Mouse (Mus musculus): ENCODE data around the gene Ttc30a1.

The Ttc30a1 gene

DNA sequence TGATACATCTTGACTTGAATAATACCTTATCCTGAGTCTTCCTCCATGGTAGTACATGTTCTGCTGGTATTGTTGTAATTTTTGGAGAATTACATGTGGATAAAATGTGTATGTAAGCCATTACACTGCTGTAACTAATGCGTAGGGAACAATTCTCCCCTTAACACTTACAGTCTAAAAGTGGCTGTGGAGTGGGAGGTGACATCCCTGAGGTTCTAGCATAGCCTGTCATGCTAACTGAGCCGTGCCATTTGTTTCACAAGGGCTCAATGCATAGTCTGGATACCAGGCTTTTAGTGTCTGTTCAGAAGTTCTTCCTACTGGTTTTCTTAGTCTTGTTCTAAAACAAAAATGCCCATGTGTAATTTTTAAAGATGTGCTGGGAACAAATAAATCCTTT is 50.8 kb downstream of the Ttc30a1 start:
- WGBS = 58% methylated on average over 2 of the region's 2 CpGs

DNA sequence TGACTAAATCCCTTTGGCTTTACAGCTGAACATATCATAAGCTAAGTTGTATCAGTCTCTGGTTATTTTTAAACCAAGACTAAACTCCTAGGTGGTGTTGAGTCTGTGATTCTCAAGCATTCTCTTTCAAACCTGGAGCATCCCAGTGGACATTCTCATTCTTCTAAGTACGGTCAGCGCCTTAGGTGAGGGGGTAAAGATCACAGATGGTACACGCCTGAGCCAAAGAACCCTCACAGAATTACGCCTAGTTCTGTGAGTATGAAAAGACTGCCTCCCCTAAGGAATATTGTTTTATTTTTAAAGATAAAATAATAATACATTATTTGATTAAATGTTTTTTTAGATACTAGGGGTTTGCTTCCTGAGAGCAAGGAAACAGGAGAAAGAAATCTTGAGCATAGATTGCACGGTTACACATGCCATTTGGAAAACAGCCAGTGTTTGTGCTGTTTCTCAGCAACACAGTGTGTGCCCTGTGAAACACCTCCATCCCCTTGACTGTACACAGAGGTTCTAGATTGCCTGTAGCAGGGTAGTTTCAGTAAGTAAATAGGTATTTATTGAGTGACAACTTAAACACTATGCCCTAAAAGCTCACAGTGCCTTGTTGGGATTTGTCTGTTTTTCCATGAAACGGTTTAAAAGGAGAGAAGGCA is 51.9 kb downstream of the Ttc30a1 start:
- 83% methylated on average over 6 of the region's 6 CpGs for WGBS

DNA sequence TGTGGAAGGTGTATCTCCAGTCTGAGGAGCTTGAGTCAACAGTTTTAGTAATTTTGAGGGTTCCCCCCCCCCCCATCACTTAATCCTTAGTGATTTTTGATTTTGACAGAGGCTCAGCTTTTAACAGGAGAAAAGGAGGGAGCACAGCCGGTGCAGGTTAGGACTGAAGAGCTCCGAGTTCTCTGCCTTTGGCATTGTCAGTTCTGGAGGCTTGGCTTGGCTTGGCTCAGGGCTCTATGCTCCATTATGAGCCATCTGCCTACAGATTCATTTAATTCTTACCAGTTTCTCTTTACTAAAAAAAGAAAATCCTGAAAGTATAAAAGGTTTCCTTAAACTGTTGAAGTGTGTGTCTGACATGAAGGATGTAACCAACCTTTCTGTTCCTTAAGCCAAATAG is 52.6 kb downstream of the Ttc30a1 start:
- WGBS = 55% methylated on average over 2 of the region's 2 CpGs
